Mouse (Mus musculus) E14TG2a.4 (cell line): Measurements from ENCODE around the gene Zglp1.

Experiments
- H3K27me3 ChIP-seq: 2 replicates; pipeline ENCODE4 v1.6.1; 2014; ENCODE audit warnings: low read length, control low read depth; ENCODE audit not compliant: insufficient read depth
- H3K36me3 ChIP-seq: 2 replicates; pipeline ENCODE4 v1.6.1; 2014; ENCODE audit warnings: low read length, control low read depth; ENCODE audit not compliant: insufficient read depth
- H3K4me1 ChIP-seq: replicated peaks from 2 replicates; pipeline ENCODE4 v1.6.1; 2014; ENCODE audit warnings: low read depth, low read length, control low read depth
- H3K4me3 ChIP-seq: replicated peaks from 2 replicates; pipeline ENCODE4 v1.5.1; 2014; ENCODE audit warnings: mild to moderate bottlenecking, low read length
- H3K9me3 ChIP-seq: 2 replicates; pipeline ENCODE4 v1.6.1; 2014; ENCODE audit warnings: low read length, control low read depth
- CTCF ChIP-seq: conservative IDR thresholded peaks from 2 replicates; pipeline ENCODE4 v1.5.1; 2014; ENCODE audit warnings: low read length
- NANOG ChIP-seq: IDR thresholded peaks from 2 replicates; pipeline ENCODE4 v1.6.1; 2014; ENCODE audit warnings: borderline replicate concordance, low read length, mixed read lengths
- POU5F1 ChIP-seq: IDR thresholded peaks from 2 replicates; pipeline ENCODE4 v1.6.1; 2014; ENCODE audit warnings: low read length, borderline replicate concordance

Zglp1 gene

GRCm38 (mm10) chr9:21043563-21043962 lies 23.3 kb downstream of the Zglp1 start:
- Histone ChIP-seq H3K36me3 (no peaks in the 10 kb centered on the region), H3K27me3 (peaks cover 23% of the 10 kb centered on the region), H3K9me3 (no peaks in the 10 kb centered on the region), H3K4me3 (no peak overlapping the region), H3K4me1 (peaks cover 16% of the 10 kb centered on the region; the same call in 1 of the 2 replicates)
- TF ChIP-seq NANOG = no peak

- H3K27me3 ChIP-seq = peaks cover 44% of the 10 kb centered on the region
- no peaks in the 10 kb centered on the region for H3K9me3 ChIP-seq
- no peak overlapping the region for H3K4me3 ChIP-seq
- TF ChIP-seq CTCF (no peak), NANOG (no peak), POU5F1 (no peak)
- no peaks in the 10 kb centered on the region for H3K36me3 ChIP-seq
- H3K4me1 ChIP-seq = peaks cover 37% of the 10 kb centered on the region
These were observed 25.6 kb downstream of the Zglp1 start for GRCm38 (mm10) chr9:21041308-21041707.

DNA sequence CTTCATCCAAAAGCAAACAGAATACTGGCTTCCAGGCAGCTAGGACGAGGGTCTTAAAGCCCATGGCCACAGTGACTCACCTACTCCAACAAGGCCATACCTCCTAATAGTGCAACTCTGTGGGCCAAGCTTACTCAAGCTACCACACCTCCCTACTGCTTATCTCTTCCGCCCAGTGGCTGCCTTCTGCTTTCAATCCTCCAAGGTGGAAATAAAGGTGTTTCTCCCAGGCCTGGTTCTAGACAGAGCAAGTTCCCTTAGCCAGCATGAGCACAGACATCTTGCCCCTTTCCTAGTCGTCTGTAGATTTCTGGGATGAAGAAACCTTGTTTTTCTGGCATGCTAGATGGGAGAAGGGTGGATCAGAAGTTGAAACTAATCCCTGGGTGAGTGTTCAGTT lies 27.1 kb downstream of the Zglp1 start:
- H3K36me3 ChIP-seq = no peaks in the 10 kb centered on the region
- no peak overlapping the region for H3K4me3 ChIP-seq
- H3K27me3 ChIP-seq = peaks cover 59% of the 10 kb centered on the region
- H3K9me3 ChIP-seq = no peaks in the 10 kb centered on the region
- H3K4me1 ChIP-seq = peaks cover 48% of the 10 kb centered on the region
- TF ChIP-seq NANOG (no peak), CTCF (no peak), POU5F1 (no peak)

DNA sequence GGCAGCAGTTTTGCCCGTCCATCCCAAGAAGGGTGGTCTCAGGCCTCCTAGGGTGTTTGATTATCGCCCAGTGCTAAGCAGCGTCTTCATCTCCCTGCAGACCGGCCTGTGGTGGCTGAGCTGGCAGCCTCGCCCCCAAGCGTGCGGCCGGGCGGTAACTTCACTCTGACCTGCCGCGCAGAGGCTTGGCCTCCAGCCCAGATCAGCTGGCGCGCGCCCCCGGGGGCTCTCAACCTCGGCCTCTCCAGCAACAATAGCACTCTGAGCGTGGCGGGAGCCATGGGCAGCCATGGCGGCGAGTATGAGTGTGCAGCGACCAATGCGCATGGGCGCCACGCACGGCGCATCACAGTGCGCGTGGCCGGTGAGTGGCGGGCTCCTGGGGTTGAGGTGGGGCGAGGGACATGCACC lies 29.4 kb downstream of the Zglp1 start:
- peaks cover 68% of the 10 kb centered on the region for H3K4me1 ChIP-seq
- no peaks in the 10 kb centered on the region for H3K9me3 ChIP-seq
- TF ChIP-seq NANOG (no peak), CTCF (no peak), POU5F1 (no peak)
- peaks cover 79% of the 10 kb centered on the region for H3K27me3 ChIP-seq
- no peaks in the 10 kb centered on the region for H3K36me3 ChIP-seq
- H3K4me3 ChIP-seq = peak overlapping the region; percentile 72

DNA sequence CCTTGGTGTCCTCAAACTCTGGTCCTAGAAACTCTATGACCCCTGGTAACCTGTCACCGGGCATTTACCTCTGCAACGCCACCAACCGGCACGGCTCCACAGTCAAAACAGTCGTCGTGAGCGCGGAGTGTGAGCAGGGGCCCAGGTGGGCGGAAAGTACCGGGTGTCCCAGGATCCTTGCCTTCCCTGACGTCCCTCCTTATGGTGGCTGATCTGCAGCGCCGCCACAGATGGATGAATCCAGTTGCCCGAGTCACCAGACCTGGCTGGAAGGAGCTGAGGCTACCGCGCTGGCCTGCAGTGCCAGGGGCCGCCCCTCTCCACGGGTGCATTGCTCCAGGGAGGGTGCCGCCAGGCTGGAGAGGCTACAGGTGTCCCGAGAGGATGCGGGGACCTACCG lies 30.2 kb downstream of the Zglp1 start:
- Histone ChIP-seq H3K4me1 (peaks cover 72% of the 10 kb centered on the region), H3K4me3 (peak overlapping the region; percentile 72), H3K9me3 (no peaks in the 10 kb centered on the region), H3K36me3 (no peaks in the 10 kb centered on the region), H3K27me3 (peaks cover 87% of the 10 kb centered on the region)
- TF ChIP-seq CTCF (no peak), NANOG (no peak), POU5F1 (no peak)

GRCm38 (mm10) chr9:21036161-21036560 lies 30.7 kb downstream of the Zglp1 start:
- TF ChIP-seq NANOG = no peak
- no peak for TF ChIP-seq CTCF
- TF ChIP-seq POU5F1 = no peak
- H3K4me1 ChIP-seq = peaks cover 72% of the 10 kb centered on the region
- H3K27me3 ChIP-seq = peaks cover 87% of the 10 kb centered on the region
- peak overlapping the region; percentile 72 for H3K4me3 ChIP-seq
- H3K36me3 ChIP-seq = no peaks in the 10 kb centered on the region
- H3K9me3 ChIP-seq = no peaks in the 10 kb centered on the region

DNA sequence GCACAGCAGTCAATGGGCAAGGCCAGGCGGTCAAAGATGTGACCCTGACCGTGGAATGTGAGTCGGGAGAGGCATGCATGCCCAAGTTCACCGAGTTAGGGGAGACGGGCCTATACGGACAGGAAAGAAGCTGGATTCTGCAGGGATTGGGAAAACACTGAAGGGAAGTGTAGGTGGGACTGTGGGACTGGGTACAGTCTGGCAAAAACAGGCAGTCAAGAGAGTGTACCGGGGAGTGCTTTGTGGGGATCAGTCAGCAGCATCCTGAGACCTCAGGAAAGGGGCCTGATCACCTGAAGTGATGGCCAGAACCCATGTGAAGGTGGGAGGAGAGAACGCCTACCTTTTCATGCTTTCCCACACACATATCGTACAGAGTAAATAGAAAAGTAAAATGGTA lies 31.3 kb downstream of the Zglp1 start:
- peaks cover 86% of the 10 kb centered on the region for H3K27me3 ChIP-seq
- peak overlapping the region; percentile 72 for H3K4me3 ChIP-seq
- peaks cover 76% of the 10 kb centered on the region for H3K4me1 ChIP-seq
- H3K9me3 ChIP-seq = no peaks in the 10 kb centered on the region
- no peaks in the 10 kb centered on the region for H3K36me3 ChIP-seq
- TF ChIP-seq POU5F1 (no peak), NANOG (no peak), CTCF (no peak)

- no peaks in the 10 kb centered on the region for H3K36me3 ChIP-seq
- no peaks in the 10 kb centered on the region for H3K9me3 ChIP-seq
- H3K27me3 ChIP-seq = peaks cover 76% of the 10 kb centered on the region
- peaks cover 86% of the 10 kb centered on the region for H3K4me1 ChIP-seq
- H3K4me3 ChIP-seq = peak overlapping the region; percentile 72
- TF ChIP-seq POU5F1 (no peak), NANOG (no peak), CTCF (no peak)
These were observed 32.3 kb downstream of the Zglp1 start for GRCm38 (mm10) chr9:21034481-21035085.

- H3K4me1 ChIP-seq = peaks cover 93% of the 10 kb centered on the region
- H3K4me3 ChIP-seq = peak overlapping the region; percentile 87
- peaks cover 9% of the 10 kb centered on the region for H3K36me3 ChIP-seq
- H3K27me3 ChIP-seq = peaks cover 62% of the 10 kb centered on the region
- no peak for TF ChIP-seq CTCF
- TF ChIP-seq NANOG = no peak
- no peaks in the 10 kb centered on the region for H3K9me3 ChIP-seq
These were observed 33.8 kb downstream of the Zglp1 start for GRCm38 (mm10) chr9:21033136-21033535.

GRCm38 (mm10) chr9:21032491-21032890 lies 34.4 kb downstream of the Zglp1 start:
- Histone ChIP-seq H3K4me1 (peaks cover 93% of the 10 kb centered on the region), H3K4me3 (peak overlapping the region; percentile 87), H3K9me3 (no peaks in the 10 kb centered on the region), H3K27me3 (peaks cover 56% of the 10 kb centered on the region), H3K36me3 (peaks cover 15% of the 10 kb centered on the region)
- no peak for TF ChIP-seq POU5F1
- TF ChIP-seq CTCF = no peak
- TF ChIP-seq NANOG = no peak
